ENCODE assay signal across 9 mouse cellular contexts in the genomic region with DNA sequence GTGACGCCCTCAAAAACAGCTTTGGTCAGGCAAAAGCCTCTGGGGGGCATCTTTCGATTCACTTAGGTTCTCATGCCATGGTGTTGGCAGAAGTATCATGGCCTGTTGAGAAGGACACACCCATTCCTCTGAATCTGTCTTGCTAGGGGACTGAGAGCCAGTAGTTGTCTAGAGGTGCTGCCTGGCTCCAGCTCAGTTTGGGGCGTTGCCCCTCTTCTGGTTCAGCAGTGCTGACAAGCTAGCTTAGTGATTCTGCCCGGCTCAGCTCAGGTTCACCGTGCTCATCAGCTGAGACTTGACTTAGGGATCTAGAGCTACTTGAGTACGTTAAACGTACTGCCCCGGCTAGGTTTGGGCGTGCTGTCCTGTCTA. TPM values are rescaled to one million over a fixed set of nuclear protein-coding genes. Genes with fewer than 3 reads are reported as not detected.
DNase-seq lines count a peak whose midpoint lies in the region; ATAC-seq and TF ChIP-seq lines count a peak whose summit lies in the region.
"Had no signal": no experiment of that assay in that cellular context is flagged by ENCODE, and none has a peak within 500 bp of the region (broad histone marks: within the 10 kb centered on the region; RNA-seq: fewer than 3 reads in every experiment).

No protein-coding gene starts in this region.

- H3K4me1 ChIP-seq in erythroblast, embryonic 14.5 days (ENCODE audit: control insufficient read depth): peaks cover 16% of the 10 kb centered on the region
- H3K4me1 ChIP-seq in ES-Bruce4 (ENCODE audit: control insufficient read depth, insufficient read depth, low read length): no peaks in the 10 kb centered on the region
- H3K4me1 ChIP-seq in heart, postnatal 0 days (ENCODE audit: control insufficient read depth, insufficient read depth): peaks cover 11% of the 10 kb centered on the region

- peak overlapping the region; percentile 70; the same call in 1 of the 2 replicates for H3K9ac ChIP-seq in ES-Bruce4 (ENCODE audit: low read depth, poor library complexity, severe bottlenecking)
- peak overlapping the region; percentile 61; the same call in 1 of the 2 replicates for H3K9ac ChIP-seq in heart, postnatal 0 days (replicated peaks; ENCODE audit: low read depth, low read length)

- H3K27me3 ChIP-seq in erythroblast, embryonic 14.5 days (ENCODE audit: control insufficient read depth): peaks cover 25% of the 10 kb centered on the region
- no peaks in the 10 kb centered on the region for H3K27me3 ChIP-seq in ES-Bruce4 (ENCODE audit: control insufficient read depth, insufficient read depth, low read length, poor library complexity, severe bottlenecking)
- H3K27me3 ChIP-seq in heart, postnatal 0 days (ENCODE audit: control insufficient read depth, insufficient read depth, low read length): no peaks in the 10 kb centered on the region
- no peaks in the 10 kb centered on the region for H3K27me3 ChIP-seq in splenic B cell, adult 2 months (ENCODE audit: control insufficient read depth, insufficient read depth, low read length, poor library complexity, severe bottlenecking)

- TF ChIP-seq CTCF in ES-Bruce4 (IDR thresholded peaks at IDR 0.05; ENCODE audit: low read depth, low read length): no peak
- no peak for TF ChIP-seq CTCF in heart, postnatal 0 days (IDR thresholded peaks at IDR 0.05; ENCODE audit: low read depth)

- H3K9me3 ChIP-seq in erythroblast, embryonic 14.5 days (ENCODE audit: control insufficient read depth, low read length): peaks cover 2% of the 10 kb centered on the region; the same call in 1 of the 2 replicates
- H3K9me3 ChIP-seq in ES-Bruce4 (replicated peaks; ENCODE audit: control insufficient read depth, insufficient read depth, low read length, poor library complexity, severe bottlenecking): no peaks in the 10 kb centered on the region
- H3K9me3 ChIP-seq in heart, postnatal 0 days (replicated peaks; ENCODE audit: control insufficient read depth, low read length): no peaks in the 10 kb centered on the region

- H3K36me3 ChIP-seq in erythroblast, embryonic 14.5 days (ENCODE audit: control insufficient read depth): no peaks in the 10 kb centered on the region
- H3K36me3 ChIP-seq in ES-Bruce4 (ENCODE audit: control insufficient read depth, insufficient read depth, low read length, poor library complexity, severe bottlenecking) (no peaks in the 10 kb centered on the region), macrophage (ENCODE audit: inconsistent target) (no peaks in the 10 kb centered on the region)
- no peaks in the 10 kb centered on the region for H3K36me3 ChIP-seq in heart, postnatal 0 days (replicated peaks; ENCODE audit: control insufficient read depth, insufficient read depth, low read length)
- H3K36me3 ChIP-seq in splenic B cell, adult 2 months (ENCODE audit: control insufficient read depth, insufficient read depth, low read length, poor library complexity, severe bottlenecking): no peaks in the 10 kb centered on the region

- peak overlapping the region; percentile 64 for H3K4me3 ChIP-seq in erythroblast, embryonic 14.5 days (replicated peaks)
- H3K4me3 ChIP-seq in ES-Bruce4 (ENCODE audit: low read depth, low read length): peak overlapping the region; percentile 81
- H3K4me3 ChIP-seq in heart, postnatal 0 days (ENCODE audit: low read depth, low read length): peak overlapping the region; percentile 63
- H3K4me3 ChIP-seq in macrophage (ENCODE audit: inconsistent target): peak overlapping the region; percentile 82; the same call in 1 of the 2 replicates

- H3K79me2 ChIP-seq in macrophage (ENCODE audit: inconsistent target): peaks cover 40% of the 10 kb centered on the region

- no peak for TF ChIP-seq EP300 in ES-Bruce4 (IDR thresholded peaks at IDR 0.05; ENCODE audit: insufficient read depth, low read depth, low read length)
- TF ChIP-seq EP300 in heart, postnatal 0 days (IDR thresholded peaks at IDR 0.05; ENCODE audit: low read depth): no peak

- ATAC-seq in erythroblast, adult 5-6 weeks (replicated peaks; ENCODE audit: low FRiP score, poor library complexity, severe bottlenecking): no peak
- ATAC-seq in heart, postnatal 0 days (ENCODE audit: insufficient read depth, low read depth): no peak

- no peak for TF ChIP-seq POLR2A in ES-Bruce4 (IDR thresholded peaks at IDR 0.05; ENCODE audit: insufficient read depth, low read length)

- H3K27ac ChIP-seq in ES-Bruce4 (ENCODE audit: insufficient read depth, low read length) (no peak overlapping the region; the same call in 1 of the 2 replicates), macrophage (peak overlapping the region; percentile 92)
- peak overlapping the region; percentile 74; the same call in 1 of the 2 replicates for H3K27ac ChIP-seq in heart, postnatal 0 days (ENCODE audit: low read depth)

- peak overlapping the region; percentile 85 for H3K4me2 ChIP-seq in heart, postnatal 0 days (ENCODE audit: low read depth, low read length)

- WGBS in heart, postnatal 0 days: 30% methylated on average over 9 of the region's 9 CpGs
- WGBS in macrophage (ENCODE audit: missing documents): 20% methylated on average over 9 of the region's 9 CpGs

- DNase-seq in heart, postnatal 0 days (ENCODE audit: low spot score): no peak
- DNase-seq in splenic B cell, adult 2 months (ENCODE audit: low read depth, low spot score): peak; percentile 88
- no peak for DNase-seq in right cerebral cortex, adult 2 months (ENCODE audit: low spot score in 2 of 2)
- DNase-seq in adrenal gland, adult (ENCODE audit: inconsistent age in 2 of 2, low spot score in 1 of 2): no peak

RNA-seq across cellular contexts. Expression of a gene that starts 0.5 kb away (rescaled TPM):
- polyA plus RNA-seq in erythroblast, embryonic 14.5 days (2012): 0.09 and 0.13 TPM in 2 replicates
- total RNA-seq in erythroblast, adult 5-6 weeks (2015; ENCODE audit: low replicate concordance): 15.9 and 18.4 TPM in 2 replicates
- total RNA-seq in erythroblast, adult 5-6 weeks (2017; ENCODE audit: low replicate concordance): 23.1 and 25.4 TPM in 2 replicates
- polyA plus RNA-seq in ES-Bruce4 (2011; ENCODE audit: insufficient read depth, insufficient read length, low read depth, missing spikeins) (11.3 and 11.4 TPM in 2 replicates), macrophage (2018) (133 to 298 TPM (median 216 TPM) in 3 replicates)
- total RNA-seq in heart, postnatal 0 days (2014; rRNA removed; ENCODE audit: low replicate concordance): 18.3 and 20.7 TPM in 2 replicates
- 5.7 and 6.1 TPM in 2 replicates for polyA plus RNA-seq in heart, postnatal 0 days (2015; fragmentation: Nextera tagmentation; extraction: Ambion mirVana)
- 1,000 to 10,000 TPM in 18 of 26 experiments, 100 to 1,000 TPM in 8; 824 to 3,159 (median 1,302) TPM for total RNA-seq in macrophage (2018; cell fraction: chromatin; rRNA removed)
- total RNA-seq in macrophage (2018; cell fraction: cytosol; rRNA removed): 100 to 1,000 TPM; 254 to 524 (median 295) TPM
- 1,000 to 10,000 TPM in 13 of 26 experiments, 100 to 1,000 TPM in 13; 380 to 1,577 (median 999) TPM for total RNA-seq in macrophage (2018; cell fraction: nucleus; rRNA removed)

RNA-seq across cellular contexts. Expression of a gene that starts 51.4 kb away (rescaled TPM):
- polyA plus RNA-seq in erythroblast, embryonic 14.5 days (2012): not detected in 2 replicates
- not detected in 2 replicates for total RNA-seq in erythroblast, adult 5-6 weeks (2015; ENCODE audit: low replicate concordance)
- total RNA-seq in erythroblast, adult 5-6 weeks (2017; ENCODE audit: low replicate concordance): 0.17 and 0.28 TPM in 2 replicates
- polyA plus RNA-seq in ES-Bruce4 (2011; ENCODE audit: insufficient read depth, insufficient read length, low read depth, missing spikeins) (0.21 TPM in 1 of 2 replicates, not detected in the other), macrophage (2018) (0.11 to 0.42 TPM (median 0.29 TPM) in 3 replicates)
- total RNA-seq in heart, postnatal 0 days (2014; rRNA removed; ENCODE audit: low replicate concordance): 0.73 TPM in 2 replicates
- 0.21 and 0.22 TPM in 2 replicates for polyA plus RNA-seq in heart, postnatal 0 days (2015; fragmentation: Nextera tagmentation; extraction: Ambion mirVana)
- under 1 TPM in 13 of 26 experiments, not detected in 13; 0.10 to 0.34 (median 0.22) TPM for total RNA-seq in macrophage (2018; cell fraction: chromatin; rRNA removed)
- total RNA-seq in macrophage (2018; cell fraction: cytosol; rRNA removed): under 1 TPM; 0.05 to 0.49 (median 0.20) TPM
- total RNA-seq in macrophage (2018; cell fraction: nucleus; rRNA removed): under 1 TPM in 18 of 26 experiments, not detected in 8; 0.06 to 0.39 (median 0.20) TPM
- total RNA-seq: liver, adult 2 months had no signal

Comparison
In these comparisons a context has a peak if more than half of its experiments do, and no peak if none do; other contexts are left out.
1. RNA of a gene that starts 0.5 kb away (polyA plus RNA-seq): 133 to 298 TPM in macrophage; 11.3 to 11.4 TPM in ES-Bruce4, 5.7 to 6.1 TPM in heart, postnatal 0 days and 0.09 to 0.13 TPM in erythroblast, embryonic 14.5 days; every median in the first group is over 10 times any median in the second.
2. Peak in every context shown above with its lines, with median percentiles within 50 percentile points of each other: H3K4me3 ChIP-seq.